Mouse (Mus musculus) adrenal gland (tissue): ENCODE results near the gene Map3k20.

Experiments used
- intact Hi-C: fragments of 180-260 bp; cut with DNase I; formaldehyde crosslinking; loops from one replicate; pipeline ENCODE4 v1.15.1; 2025

Gene Map3k20

GRCm38 (mm10) chr2:72372136-72372535, 86.7 kb downstream of the Map3k20 start:
- intact Hi-C loops: no loop called here

GRCm38 (mm10) chr2:72374076-72374475, 88.6 kb downstream of the Map3k20 start:
- intact Hi-C loops: no loop called here

- intact Hi-C loops: no loop called here
Measured at GRCm38 (mm10) chr2:72375877-72376276, 90.4 kb downstream of the Map3k20 start.

- intact Hi-C loops: no loop called here
Measured at GRCm38 (mm10) chr2:72376946-72377345, 91.5 kb downstream of the Map3k20 start.

GRCm38 (mm10) chr2:72379425-72379824, 94.0 kb downstream of the Map3k20 start:
- intact Hi-C loops: no loop called here

GRCm38 (mm10) chr2:72382662-72383061, 97.2 kb downstream of the Map3k20 start:
- intact Hi-C loops: no loop called here

- intact Hi-C loops: no loop called here
Measured at GRCm38 (mm10) chr2:72383321-72383720, 97.9 kb downstream of the Map3k20 start.

GRCm38 (mm10) chr2:72389411-72389810, 104.0 kb downstream of the Map3k20 start:
- intact Hi-C loops: no loop called here

- intact Hi-C loops: loop anchor here (2.0 to 5.0 kb wide), 3 partner anchors 91 to 353 kb away; no protein-coding TSS in a partner anchor
Measured at GRCm38 (mm10) chr2:72389942-72390341, 104.5 kb downstream of the Map3k20 start.

- intact Hi-C loops: loop anchor here (2.0 to 5.0 kb wide), 3 partner anchors 92 to 353 kb away; no protein-coding TSS in a partner anchor
Measured at GRCm38 (mm10) chr2:72390474-72390873, 105.0 kb downstream of the Map3k20 start.

GRCm38 (mm10) chr2:72391024-72391423, 105.6 kb downstream of the Map3k20 start:
- intact Hi-C loops: loop anchor here (2.0 to 5.0 kb wide), 3 partner anchors 92 to 354 kb away; no protein-coding TSS in a partner anchor

GRCm38 (mm10) chr2:72391721-72392120, 106.3 kb downstream of the Map3k20 start:
- intact Hi-C loops: loop anchor here (2.0 to 5.0 kb wide), 3 partner anchors 93 to 354 kb away; no protein-coding TSS in a partner anchor

- intact Hi-C loops: loop anchor here (5.0 kb wide), 1 partner anchor 355 kb away; no protein-coding TSS in a partner anchor
Measured at GRCm38 (mm10) chr2:72392316-72392715, 106.9 kb downstream of the Map3k20 start.

- intact Hi-C loops: no loop called here
Measured at GRCm38 (mm10) chr2:72396934-72397333, 111.5 kb downstream of the Map3k20 start.

- intact Hi-C loops: no loop called here
Measured at GRCm38 (mm10) chr2:72398227-72398626, 112.8 kb downstream of the Map3k20 start.

GRCm38 (mm10) chr2:72399469-72400195, 114.2 kb downstream of the Map3k20 start:
- intact Hi-C loops: no loop called here

- intact Hi-C loops: no loop called here
Measured at GRCm38 (mm10) chr2:72401290-72401689, 115.9 kb downstream of the Map3k20 start.

- intact Hi-C loops: no loop called here
Measured at GRCm38 (mm10) chr2:72405621-72406555, 120.5 kb downstream of the Map3k20 start.

GRCm38 (mm10) chr2:72406701-72407100, 121.3 kb downstream of the Map3k20 start:
- intact Hi-C loops: no loop called here

- intact Hi-C loops: no loop called here
Measured at GRCm38 (mm10) chr2:72407341-72408092, 122.1 kb downstream of the Map3k20 start.

GRCm38 (mm10) chr2:72409968-72410367, 124.5 kb downstream of the Map3k20 start:
- intact Hi-C loops: no loop called here
